Mouse (Mus musculus) liver, postnatal 0 days (tissue): ENCODE measurements around the gene Rpl35a.

Source experiments
- CTCF ChIP-seq: sonication (generic); IDR thresholded peaks from 2 replicates; pipeline ENCODE4 v1.5.1; 2016; ENCODE audit warnings: antibody characterized with exemption, low read depth
- EP300 ChIP-seq: IDR thresholded peaks from 2 replicates; pipeline ENCODE4 v1.6.1; 2016; ENCODE audit warnings: antibody characterized with exemption, low read depth, mild to moderate bottlenecking

DNA sequence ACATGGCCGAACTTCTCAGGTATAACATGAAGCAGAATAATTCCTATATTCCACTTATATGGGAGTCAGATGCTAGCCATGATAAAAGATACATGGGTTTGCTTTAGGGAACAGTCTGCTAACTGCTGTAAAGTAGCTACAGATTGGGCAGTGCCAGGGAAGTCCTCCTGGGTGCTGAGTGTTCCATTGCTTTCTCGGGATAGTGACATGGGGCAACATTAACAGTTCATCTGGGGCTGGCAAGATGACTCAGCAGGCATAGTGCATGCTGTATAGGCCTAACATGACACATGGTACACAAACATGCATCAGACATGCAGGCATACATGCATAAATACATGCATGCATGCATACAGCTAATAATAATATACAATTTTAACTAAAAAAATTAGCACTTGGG, 27.7 kb downstream of the Rpl35a start:
- TF ChIP-seq CTCF (no peak), EP300 (no peak)
